Mouse (Mus musculus): ENCODE data around the gene Tspo2. TPM values are rescaled to one million over a fixed set of nuclear protein-coding genes. Genes with fewer than 3 reads are reported as not detected.

Tspo2 gene
- 2.5 and 4.6 TPM in 2 replicates for polyA plus RNA-seq (2014; fragmentation: Nextera tagmentation; extraction: Ambion mirVana)

DNA sequence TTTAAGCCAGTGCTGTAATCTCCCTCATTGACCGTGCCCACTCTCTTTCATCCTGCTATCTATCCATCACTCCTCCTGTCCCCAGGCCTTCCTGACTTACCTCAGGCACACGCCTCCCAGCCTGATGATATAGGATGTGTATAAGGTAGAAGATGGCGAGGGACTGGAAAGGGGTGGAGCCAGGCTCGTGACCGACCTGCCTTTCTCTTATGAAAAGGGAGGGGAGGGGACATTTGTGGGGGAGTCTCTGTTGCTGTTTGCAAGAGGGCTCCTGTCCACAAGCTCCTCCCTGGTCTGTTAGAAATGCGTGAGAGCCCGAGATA lies at the start of gene Tspo2:
Tspo2 (minus strand) TSS at position 170 of the 323 bp plus-strand sequence.
- Histone ChIP-seq H3K4me2 (ENCODE audit: low read length) (no peak within 1 kb of the TSS), H3K36me3 (ENCODE audit: control insufficient read depth, insufficient read depth, low read length) (no peaks in the 10 kb centered on the region), H3K4me1 (ENCODE audit: control insufficient read depth, insufficient read depth, low read length) (no peaks in the 10 kb centered on the region), H3K27ac (replicated peaks; ENCODE audit: low read depth, low read length) (no peak within 1 kb of the TSS), H3K4me3 (replicated peaks; ENCODE audit: low read depth, low read length) (no peak within 1 kb of the TSS), H3K27me3 (ENCODE audit: control insufficient read depth, insufficient read depth, low read length) (no peaks in the 10 kb centered on the region), H3K9ac (replicated peaks; ENCODE audit: low read length) (no peak within 1 kb of the TSS), H3K9me3 (ENCODE audit: control insufficient read depth, low read length) (no peaks in the 10 kb centered on the region)
- DNase-seq: no peak
- no peak for ATAC-seq (ENCODE audit: low FRiP score, low TSS enrichment)
- 59% methylated on average over 7 of the region's 7 CpGs for WGBS

DNA sequence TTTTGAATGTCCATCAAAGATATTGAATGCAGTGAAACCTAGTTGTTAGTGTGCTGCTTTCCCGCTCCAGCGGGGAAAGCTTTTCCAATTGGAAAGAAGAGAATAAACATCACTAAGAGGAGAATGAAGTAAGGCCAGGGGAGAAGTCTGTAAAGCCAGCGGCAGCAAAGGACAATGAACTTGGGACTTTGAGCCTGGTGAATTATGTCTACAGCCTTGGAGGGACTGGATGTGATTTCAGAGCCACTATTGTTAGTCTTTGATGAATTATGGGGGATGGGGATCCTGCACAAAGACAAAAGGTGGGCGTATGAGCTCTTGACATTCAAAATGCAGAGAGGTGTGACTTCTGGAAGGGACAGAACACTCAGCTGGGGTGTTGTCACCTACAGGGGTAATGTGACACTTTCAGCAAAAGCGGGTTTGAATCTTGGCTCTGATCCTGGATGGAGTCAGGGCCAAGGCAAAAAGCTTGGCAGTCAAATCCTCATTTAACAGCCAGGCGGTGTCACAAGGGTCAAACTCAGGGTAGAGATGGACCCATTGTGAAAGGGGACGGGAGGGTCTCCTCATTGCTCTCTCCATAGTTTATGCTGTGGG lies 49.6 kb upstream of the Tspo2 start:
- Histone ChIP-seq H3K4me1 (ENCODE audit: control insufficient read depth, insufficient read depth, low read length) (peaks cover 16% of the 10 kb centered on the region; the same call in 1 of the 2 replicates), H3K4me3 (replicated peaks; ENCODE audit: low read depth, low read length) (no peak overlapping the region), H3K4me2 (ENCODE audit: low read length) (no peak overlapping the region), H3K9ac (replicated peaks; ENCODE audit: low read length) (no peak overlapping the region), H3K27me3 (ENCODE audit: control insufficient read depth, insufficient read depth, low read length) (no peaks in the 10 kb centered on the region), H3K36me3 (ENCODE audit: control insufficient read depth, insufficient read depth, low read length) (no peaks in the 10 kb centered on the region), H3K27ac (replicated peaks; ENCODE audit: low read depth, low read length) (no peak overlapping the region), H3K9me3 (ENCODE audit: control insufficient read depth, low read length) (no peaks in the 10 kb centered on the region)
- 85% methylated on average over 7 of the region's 7 CpGs for WGBS
- DNase-seq (no peak), ATAC-seq (ENCODE audit: low FRiP score, low TSS enrichment) (no peak)

DNA sequence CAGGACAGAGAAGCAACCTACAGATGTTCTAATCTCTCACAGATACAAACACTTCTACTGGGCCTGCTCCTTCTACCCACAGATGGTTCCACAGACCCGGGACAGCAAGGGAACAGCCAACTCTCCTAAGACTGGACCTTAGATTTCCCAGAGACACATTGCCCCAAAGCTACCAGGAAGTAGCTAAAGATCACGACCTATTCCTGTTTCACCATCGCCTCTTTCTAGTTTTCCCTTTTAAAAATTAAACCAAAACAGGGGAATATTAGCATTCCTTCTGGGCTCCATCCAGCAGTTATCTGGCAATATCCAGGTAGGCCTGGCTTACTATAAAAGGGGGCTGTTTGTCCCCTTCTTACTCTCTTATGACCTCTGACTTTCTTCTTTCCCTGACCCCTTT lies 46.7 kb upstream of the Tspo2 start:
- Histone ChIP-seq H3K4me2 (ENCODE audit: low read length) (no peak overlapping the region), H3K27me3 (ENCODE audit: control insufficient read depth, insufficient read depth, low read length) (no peaks in the 10 kb centered on the region), H3K4me1 (ENCODE audit: control insufficient read depth, insufficient read depth, low read length) (no peaks in the 10 kb centered on the region), H3K27ac (replicated peaks; ENCODE audit: low read depth, low read length) (no peak overlapping the region), H3K36me3 (ENCODE audit: control insufficient read depth, insufficient read depth, low read length) (no peaks in the 10 kb centered on the region), H3K9me3 (ENCODE audit: control insufficient read depth, low read length) (no peaks in the 10 kb centered on the region), H3K4me3 (replicated peaks; ENCODE audit: low read depth, low read length) (no peak overlapping the region), H3K9ac (replicated peaks; ENCODE audit: low read length) (no peak overlapping the region)
- ATAC-seq (ENCODE audit: low FRiP score, low TSS enrichment) (no peak), DNase-seq (no peak)
- WGBS: 82% methylated on average over 3 of the region's 3 CpGs

DNA sequence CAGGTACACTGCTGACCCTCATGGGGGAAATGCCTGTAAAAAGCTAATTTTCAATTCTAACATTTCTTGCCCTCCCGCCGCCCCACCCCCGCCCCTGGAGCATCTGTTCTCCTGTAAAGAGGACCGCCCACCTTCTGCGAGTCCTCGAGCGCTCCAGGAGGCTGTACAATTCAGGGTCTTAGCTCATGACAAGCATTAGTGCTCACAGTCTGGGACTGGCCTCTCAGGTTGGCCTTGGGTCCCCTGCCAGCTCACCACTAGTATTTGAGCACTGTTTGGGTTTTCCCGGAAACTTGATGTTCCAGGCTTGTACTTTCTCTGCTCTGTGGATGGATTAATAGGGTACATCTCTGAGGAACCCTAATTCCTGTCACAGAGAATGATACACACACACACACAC lies 42.7 kb upstream of the Tspo2 start:
- DNase-seq: no peak
- ATAC-seq (ENCODE audit: low FRiP score, low TSS enrichment): no peak
- Histone ChIP-seq H3K9ac (replicated peaks; ENCODE audit: low read length) (no peak overlapping the region), H3K4me3 (replicated peaks; ENCODE audit: low read depth, low read length) (no peak overlapping the region), H3K36me3 (ENCODE audit: control insufficient read depth, insufficient read depth, low read length) (no peaks in the 10 kb centered on the region), H3K9me3 (ENCODE audit: control insufficient read depth, low read length) (no peaks in the 10 kb centered on the region), H3K4me1 (ENCODE audit: control insufficient read depth, insufficient read depth, low read length) (no peaks in the 10 kb centered on the region), H3K27me3 (ENCODE audit: control insufficient read depth, insufficient read depth, low read length) (no peaks in the 10 kb centered on the region), H3K4me2 (ENCODE audit: low read length) (no peak overlapping the region), H3K27ac (replicated peaks; ENCODE audit: low read depth, low read length) (no peak overlapping the region)
- WGBS: 63% methylated on average over 8 of the region's 8 CpGs

DNA sequence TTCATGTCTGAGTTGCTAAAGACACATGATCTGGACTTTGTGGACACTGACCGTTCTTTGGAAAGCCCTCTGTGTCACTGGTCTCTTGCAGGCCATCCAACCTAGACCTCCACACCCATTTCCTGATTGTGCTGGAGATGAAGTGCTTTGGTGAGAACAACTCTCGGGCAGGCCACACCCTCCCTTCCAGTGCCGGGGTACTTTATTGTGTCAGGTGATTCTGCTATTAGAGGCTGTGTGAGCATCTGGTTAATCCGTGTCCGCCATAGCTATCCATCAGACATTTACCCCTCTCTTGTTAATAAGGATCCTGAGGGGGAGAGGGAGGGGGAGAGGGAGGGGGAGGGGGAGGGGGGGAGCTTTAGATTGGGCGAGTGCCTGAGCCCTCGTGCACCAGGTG lies 42.3 kb upstream of the Tspo2 start:
- 57% methylated on average over 7 of the region's 7 CpGs for WGBS
- H3K4me1 ChIP-seq (ENCODE audit: control insufficient read depth, insufficient read depth, low read length): no peaks in the 10 kb centered on the region
- no peaks in the 10 kb centered on the region for H3K9me3 ChIP-seq (ENCODE audit: control insufficient read depth, low read length)
- no peaks in the 10 kb centered on the region for H3K27me3 ChIP-seq (ENCODE audit: control insufficient read depth, insufficient read depth, low read length)
- ATAC-seq (ENCODE audit: low FRiP score, low TSS enrichment): no peak
- no peaks in the 10 kb centered on the region for H3K36me3 ChIP-seq (ENCODE audit: control insufficient read depth, insufficient read depth, low read length)
- no peak overlapping the region for H3K9ac ChIP-seq (replicated peaks; ENCODE audit: low read length)
- H3K4me3 ChIP-seq (replicated peaks; ENCODE audit: low read depth, low read length): no peak overlapping the region
- no peak for DNase-seq
- H3K27ac ChIP-seq (replicated peaks; ENCODE audit: low read depth, low read length): no peak overlapping the region
- H3K4me2 ChIP-seq (ENCODE audit: low read length): no peak overlapping the region

DNA sequence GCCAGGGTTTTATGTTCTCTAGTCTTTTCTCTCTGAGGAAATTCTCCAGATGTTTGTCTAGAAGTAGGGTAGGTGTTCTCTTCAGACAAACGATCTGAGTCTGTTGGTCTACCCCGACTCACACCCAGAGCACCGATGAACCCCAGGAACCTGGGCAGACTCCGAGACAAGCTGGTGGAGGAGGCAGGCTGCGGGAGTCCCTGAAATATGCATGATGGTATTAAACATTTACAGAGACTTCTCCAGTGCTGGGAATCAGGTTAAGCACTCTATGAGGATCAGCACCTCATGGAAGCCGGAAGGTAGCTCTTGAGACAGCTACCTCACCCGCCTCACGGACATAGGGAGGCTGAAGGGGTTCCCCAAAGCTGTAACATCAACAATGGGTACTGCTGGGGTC lies 41.3 kb upstream of the Tspo2 start:
- WGBS: 90% methylated on average over 8 of the region's 8 CpGs
- H3K4me1 ChIP-seq (ENCODE audit: control insufficient read depth, insufficient read depth, low read length): no peaks in the 10 kb centered on the region
- DNase-seq: no peak
- no peak overlapping the region for H3K9ac ChIP-seq (replicated peaks; ENCODE audit: low read length)
- no peaks in the 10 kb centered on the region for H3K36me3 ChIP-seq (ENCODE audit: control insufficient read depth, insufficient read depth, low read length)
- H3K4me3 ChIP-seq (replicated peaks; ENCODE audit: low read depth, low read length): no peak overlapping the region
- H3K4me2 ChIP-seq (ENCODE audit: low read length): no peak overlapping the region
- H3K27me3 ChIP-seq (ENCODE audit: control insufficient read depth, insufficient read depth, low read length): no peaks in the 10 kb centered on the region
- H3K9me3 ChIP-seq (ENCODE audit: control insufficient read depth, low read length): no peaks in the 10 kb centered on the region
- no peak for ATAC-seq (ENCODE audit: low FRiP score, low TSS enrichment)
- no peak overlapping the region for H3K27ac ChIP-seq (replicated peaks; ENCODE audit: low read depth, low read length)

DNA sequence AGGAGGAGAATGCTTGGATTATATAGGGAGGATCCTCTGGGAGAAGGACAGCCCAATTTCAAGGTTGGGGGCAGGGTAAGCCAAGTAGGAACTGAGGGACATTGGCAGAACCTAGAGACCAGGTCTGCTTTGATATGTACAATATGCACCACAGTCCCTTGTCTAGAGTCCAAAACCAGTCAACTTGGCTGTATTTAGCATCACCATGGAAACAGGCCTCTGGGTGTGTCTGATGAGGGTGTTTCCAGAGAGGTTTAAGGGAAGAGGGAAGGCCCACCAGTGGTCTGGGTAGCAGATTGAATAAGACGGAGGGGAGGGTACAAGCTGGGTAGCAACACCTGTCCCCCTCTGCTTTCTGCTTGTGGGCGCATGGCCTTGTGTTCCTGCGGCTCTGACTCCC lies 38.1 kb upstream of the Tspo2 start:
- Histone ChIP-seq H3K9ac (replicated peaks; ENCODE audit: low read length) (no peak overlapping the region), H3K4me1 (ENCODE audit: control insufficient read depth, insufficient read depth, low read length) (no peaks in the 10 kb centered on the region), H3K27me3 (ENCODE audit: control insufficient read depth, insufficient read depth, low read length) (no peaks in the 10 kb centered on the region), H3K4me2 (ENCODE audit: low read length) (no peak overlapping the region), H3K4me3 (replicated peaks; ENCODE audit: low read depth, low read length) (no peak overlapping the region), H3K27ac (replicated peaks; ENCODE audit: low read depth, low read length) (no peak overlapping the region), H3K36me3 (ENCODE audit: control insufficient read depth, insufficient read depth, low read length) (no peaks in the 10 kb centered on the region), H3K9me3 (ENCODE audit: control insufficient read depth, low read length) (no peaks in the 10 kb centered on the region)
- no peak for ATAC-seq (ENCODE audit: low FRiP score, low TSS enrichment)
- WGBS: 91% methylated on average over 3 of the region's 3 CpGs
- no peak for DNase-seq

DNA sequence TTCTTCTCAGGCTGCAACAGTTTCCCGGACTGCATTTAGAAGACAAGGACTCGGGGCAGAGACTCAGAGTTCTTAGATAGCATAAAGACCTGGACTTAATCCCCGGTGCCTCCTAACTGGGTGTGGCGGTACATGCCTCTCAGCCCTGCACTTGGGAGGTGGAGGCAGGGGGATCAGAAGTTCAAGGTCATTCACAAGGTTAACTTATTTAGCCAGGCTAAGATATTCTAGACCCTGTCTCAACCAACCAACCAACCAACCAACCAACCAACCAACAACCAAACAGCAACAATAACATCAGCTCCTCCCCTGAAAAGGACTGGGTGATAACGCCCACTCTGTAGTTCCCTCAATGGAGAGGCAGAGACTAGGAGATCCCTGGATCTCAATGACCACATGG lies 32.9 kb upstream of the Tspo2 start:
- Histone ChIP-seq H3K9ac (replicated peaks; ENCODE audit: low read length) (no peak overlapping the region), H3K4me2 (ENCODE audit: low read length) (no peak overlapping the region), H3K27ac (replicated peaks; ENCODE audit: low read depth, low read length) (no peak overlapping the region), H3K27me3 (ENCODE audit: control insufficient read depth, insufficient read depth, low read length) (no peaks in the 10 kb centered on the region), H3K4me3 (replicated peaks; ENCODE audit: low read depth, low read length) (no peak overlapping the region), H3K36me3 (ENCODE audit: control insufficient read depth, insufficient read depth, low read length) (no peaks in the 10 kb centered on the region), H3K9me3 (ENCODE audit: control insufficient read depth, low read length) (no peaks in the 10 kb centered on the region), H3K4me1 (ENCODE audit: control insufficient read depth, insufficient read depth, low read length) (no peaks in the 10 kb centered on the region)
- WGBS: 89% methylated on average over 5 of the region's 5 CpGs
- DNase-seq: no peak
- no peak for ATAC-seq (ENCODE audit: low FRiP score, low TSS enrichment)

DNA sequence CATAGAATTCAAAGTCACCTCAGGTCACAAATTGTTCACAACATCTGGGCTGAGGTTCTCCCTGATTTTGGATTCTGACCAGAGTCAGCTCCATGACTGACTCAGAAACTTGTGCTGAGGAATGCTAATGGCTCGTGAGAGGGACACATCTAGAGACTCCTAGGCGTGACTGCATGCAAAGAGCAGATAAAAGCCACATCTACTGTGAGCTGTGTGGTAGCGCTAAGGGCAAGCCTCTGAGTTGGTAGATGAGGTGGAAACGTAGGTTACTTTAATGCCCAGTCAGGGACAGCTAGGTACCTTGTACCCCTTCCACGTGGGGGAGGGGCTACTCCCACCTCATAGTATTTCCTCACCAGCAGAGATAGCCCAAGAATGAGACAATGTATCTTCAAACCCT lies 32.4 kb upstream of the Tspo2 start:
- no peaks in the 10 kb centered on the region for H3K36me3 ChIP-seq (ENCODE audit: control insufficient read depth, insufficient read depth, low read length)
- no peak overlapping the region for H3K9ac ChIP-seq (replicated peaks; ENCODE audit: low read length)
- H3K4me2 ChIP-seq (ENCODE audit: low read length): no peak overlapping the region
- H3K27ac ChIP-seq (replicated peaks; ENCODE audit: low read depth, low read length): no peak overlapping the region
- H3K27me3 ChIP-seq (ENCODE audit: control insufficient read depth, insufficient read depth, low read length): no peaks in the 10 kb centered on the region
- DNase-seq: no peak
- no peak overlapping the region for H3K4me3 ChIP-seq (replicated peaks; ENCODE audit: low read depth, low read length)
- H3K4me1 ChIP-seq (ENCODE audit: control insufficient read depth, insufficient read depth, low read length): no peaks in the 10 kb centered on the region
- no peaks in the 10 kb centered on the region for H3K9me3 ChIP-seq (ENCODE audit: control insufficient read depth, low read length)
- WGBS: 88% methylated on average over 5 of the region's 5 CpGs
- no peak for ATAC-seq (ENCODE audit: low FRiP score, low TSS enrichment)
